Mouse (Mus musculus) liver, embryonic 14.5 days (tissue): ENCODE measurements at regions not wholly inside any gene's neighbourhood (a gene's known extent, or its start where the extent isn't known, plus 50 kb on each side); places are given as distances from the start of the nearest gene placed in this dataset.

Experiments
- CTCF ChIP-seq: IDR thresholded peaks from 2 replicates; pipeline ENCODE4 v1.5.1; 2016; ENCODE audit warnings: antibody characterized with exemption, low read depth, control low read depth
- EP300 ChIP-seq: IDR thresholded peaks from 2 replicates; pipeline ENCODE4 v1.6.1; 2016; ENCODE audit warnings: antibody characterized with exemption, low read depth

- TF ChIP-seq CTCF (no peak), EP300 (no peak)
Measured at GRCm38 (mm10) chr4:10315144-10315543, 559.2 kb upstream of the 2610301B20Rik start.
